Mouse (Mus musculus): ENCODE data around the gene Rrp8. TPM values are rescaled to one million over a fixed set of nuclear protein-coding genes. Genes with fewer than 3 reads are reported as not detected.
"Not testable (repeated sequence)": the region's sequence is repeated elsewhere in the genome, so short reads cannot be mapped to it uniquely, and the experiment has no call there.

Rrp8 gene
- total RNA-seq, 2 experiments from 2014 or later, result 9.9 to 13.4 TPM

DNA sequence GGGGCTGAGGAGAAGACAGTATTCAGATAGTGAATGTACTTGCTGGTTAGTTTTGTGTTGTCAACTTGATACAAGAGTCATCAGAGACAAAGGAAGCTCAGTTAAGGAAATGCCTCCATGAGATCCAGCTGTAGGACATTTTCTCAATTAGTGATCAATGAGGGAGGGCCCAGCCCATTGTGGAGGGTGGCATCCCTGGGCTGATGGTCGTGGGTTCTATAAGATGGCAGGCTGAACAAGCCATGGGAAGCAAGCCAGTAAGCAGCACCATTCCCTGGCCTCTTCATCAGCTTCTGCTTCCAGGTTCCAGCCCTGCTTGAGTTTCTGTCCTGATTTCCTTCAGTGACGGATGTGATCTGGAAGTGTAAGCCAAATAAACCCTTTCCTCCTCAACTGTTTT lies 10.6 kb upstream of the Rrp8 start:
- DNase-seq, result no peak

DNA sequence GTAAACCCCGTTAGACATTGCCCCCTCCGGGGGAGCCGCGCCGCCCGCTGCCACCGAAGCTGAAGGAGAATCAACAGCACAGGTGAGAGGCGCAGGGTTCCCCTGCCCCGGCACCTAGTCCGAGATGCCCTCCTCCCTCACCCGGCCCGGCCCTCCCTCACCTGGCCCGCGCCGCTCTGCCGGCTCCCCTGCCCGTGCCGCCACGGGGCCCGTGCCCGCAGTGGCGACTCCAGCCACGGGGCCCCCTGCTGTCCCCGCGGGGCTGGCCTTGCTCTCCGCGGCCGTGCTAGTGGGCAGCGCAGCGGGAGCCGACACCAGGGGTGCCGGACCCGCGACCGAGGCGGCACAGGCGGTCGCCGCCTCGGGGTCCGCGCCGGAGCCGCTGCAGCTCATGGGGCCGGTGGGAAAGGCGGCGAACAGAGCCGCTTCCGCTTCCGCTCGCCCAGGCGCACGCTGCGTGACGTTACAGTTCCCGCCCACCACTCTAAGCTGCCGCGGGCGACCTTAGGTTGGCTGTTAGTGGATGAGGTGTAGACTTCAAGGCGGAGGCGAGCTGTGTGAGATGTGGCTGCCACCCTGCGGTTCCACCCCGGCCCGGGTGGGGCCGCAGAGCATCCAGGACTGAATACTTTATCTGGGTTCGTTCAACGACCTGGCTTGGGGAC lies 6.9 kb upstream of the Rrp8 start, which contains the start of gene Taf10:
TSS of gene Taf10 (minus strand) at position 436 of the 665 bp plus-strand sequence.
- peak; percentile 79 for DNase-seq

DNA sequence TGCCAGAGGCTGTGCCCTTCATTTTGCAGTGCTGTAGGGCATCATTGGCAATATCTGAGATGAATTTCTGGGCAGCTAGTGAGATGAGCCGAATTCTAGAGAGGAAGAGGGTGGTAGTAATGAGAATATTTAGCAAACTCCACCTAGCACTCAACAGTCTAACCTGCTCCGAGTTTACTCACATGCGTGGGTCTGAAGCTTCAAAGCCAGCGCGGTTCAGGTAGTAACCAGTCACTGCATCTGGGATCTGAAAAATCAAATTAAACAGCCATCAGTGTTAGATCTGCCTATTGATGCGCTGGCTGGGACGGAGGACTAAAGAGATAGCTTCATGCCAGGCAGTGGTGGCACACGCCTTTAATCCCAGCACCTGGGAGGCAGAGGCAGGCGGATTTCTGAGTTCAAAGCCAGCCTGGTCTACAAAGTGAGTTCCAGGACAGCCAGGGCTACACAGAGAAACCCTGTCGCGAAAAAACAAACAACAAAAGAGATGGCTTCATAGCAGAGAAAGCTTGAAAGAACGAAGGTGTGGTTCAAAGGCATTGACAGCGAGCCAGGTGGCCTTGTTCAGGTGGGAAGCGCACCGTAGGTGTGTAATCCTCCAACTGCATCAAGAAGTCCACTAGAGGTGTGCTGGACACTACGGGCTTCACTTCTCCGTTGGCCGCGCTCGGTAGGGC lies 6.2 kb upstream of the Rrp8 start:
- DNase-seq, result not testable (repeated sequence)

DNA sequence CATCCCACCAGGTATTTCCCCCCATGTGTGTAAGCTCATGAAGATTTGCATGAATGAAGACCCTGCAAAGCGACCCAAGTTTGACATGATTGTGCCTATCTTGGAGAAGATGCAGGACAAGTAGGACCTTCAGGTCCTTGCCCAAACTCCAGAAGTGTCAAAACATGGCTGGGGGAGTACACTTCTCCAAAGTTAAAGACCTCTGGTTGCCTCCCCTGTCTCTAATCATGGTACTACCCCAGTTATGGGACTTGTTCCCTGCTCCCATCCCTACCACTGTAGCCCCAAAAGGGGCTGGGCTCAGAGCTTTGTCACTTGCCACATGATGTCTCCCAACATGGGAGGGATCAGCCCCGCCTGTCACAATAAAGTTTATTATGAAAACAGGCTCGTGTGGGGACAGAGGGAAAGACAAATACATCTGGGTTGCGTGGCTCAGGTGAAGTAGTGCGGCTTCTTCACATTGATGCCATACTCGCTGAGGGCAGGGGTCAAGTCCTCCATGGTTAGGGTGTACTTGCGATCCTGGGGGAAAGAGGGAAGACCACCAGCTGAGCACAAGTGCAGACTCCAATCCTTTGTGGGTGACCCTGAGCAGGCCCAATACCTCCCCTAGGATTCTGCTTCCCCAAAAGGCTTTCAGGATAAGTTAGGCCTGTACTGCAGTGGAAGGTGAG lies 5.5 kb upstream of the Rrp8 start:
- DNase-seq, result not testable (repeated sequence)

DNA sequence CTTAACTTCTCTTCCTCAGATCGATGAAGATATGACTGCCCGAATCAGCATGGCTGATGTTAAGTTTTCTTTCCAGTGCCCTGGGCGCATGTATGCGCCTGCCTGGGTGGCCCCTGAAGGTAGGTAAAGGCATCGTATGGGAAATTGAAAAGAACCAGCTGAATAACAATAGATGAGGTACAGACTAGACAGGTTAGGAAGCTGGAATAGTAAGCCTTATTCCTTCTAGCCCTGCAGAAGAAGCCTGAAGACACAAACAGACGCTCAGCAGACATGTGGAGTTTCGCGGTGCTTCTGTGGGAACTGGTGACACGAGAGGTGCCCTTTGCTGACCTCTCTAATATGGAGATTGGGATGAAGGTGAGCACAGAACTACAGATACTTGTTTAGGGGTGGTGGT lies 4.8 kb upstream of the Rrp8 start:
- peak; percentile 1 for DNase-seq

DNA sequence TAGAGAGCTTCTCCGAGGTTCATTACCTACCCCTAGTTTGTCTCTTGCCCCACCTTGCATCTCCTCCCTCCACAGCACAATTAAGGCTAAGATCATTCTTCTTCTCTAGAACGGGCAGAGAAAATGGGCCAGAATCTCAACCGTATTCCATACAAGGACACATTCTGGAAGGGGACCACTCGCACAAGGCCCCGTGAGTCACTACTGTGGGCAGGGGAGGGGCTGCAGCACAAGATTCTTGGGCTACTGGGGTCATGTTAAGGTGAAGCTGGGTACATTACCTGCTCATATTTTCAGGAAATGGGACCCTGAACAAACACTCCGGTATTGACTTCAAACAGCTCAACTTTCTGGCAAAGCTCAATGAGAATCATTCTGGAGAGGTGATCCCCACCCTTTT lies 3.7 kb upstream of the Rrp8 start:
- peak; percentile 2 for DNase-seq

DNA sequence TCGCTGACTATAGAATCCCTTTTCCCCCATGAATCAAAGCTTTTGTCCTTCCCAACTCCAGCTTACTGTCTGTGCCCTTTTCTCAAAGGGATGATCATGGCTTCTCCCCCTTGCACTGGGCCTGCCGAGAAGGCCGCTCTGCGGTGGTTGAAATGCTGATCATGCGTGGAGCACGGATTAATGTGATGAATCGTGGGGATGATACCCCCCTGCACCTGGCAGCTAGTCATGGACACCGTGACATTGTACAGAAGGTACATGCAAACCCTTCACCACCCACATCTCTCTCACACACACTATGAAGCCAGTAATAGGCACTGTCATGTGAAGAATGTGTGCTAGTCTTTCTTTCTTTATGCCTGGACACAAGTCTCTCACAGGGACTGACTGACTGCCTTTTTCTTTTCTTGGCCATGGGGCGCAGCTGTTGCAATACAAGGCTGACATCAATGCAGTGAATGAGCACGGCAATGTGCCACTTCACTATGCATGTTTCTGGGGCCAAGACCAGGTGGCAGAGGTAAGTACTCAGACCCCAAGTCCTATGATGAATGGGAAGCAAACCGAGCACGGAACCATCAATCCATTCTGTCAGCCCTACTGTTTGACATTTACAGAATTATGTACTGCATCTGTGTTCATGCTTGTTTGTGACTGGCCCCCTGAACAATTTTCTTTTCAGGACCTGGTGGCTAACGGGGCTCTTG lies 3.1 kb upstream of the Rrp8 start:
- DNase-seq, result peak; percentile 3

DNA sequence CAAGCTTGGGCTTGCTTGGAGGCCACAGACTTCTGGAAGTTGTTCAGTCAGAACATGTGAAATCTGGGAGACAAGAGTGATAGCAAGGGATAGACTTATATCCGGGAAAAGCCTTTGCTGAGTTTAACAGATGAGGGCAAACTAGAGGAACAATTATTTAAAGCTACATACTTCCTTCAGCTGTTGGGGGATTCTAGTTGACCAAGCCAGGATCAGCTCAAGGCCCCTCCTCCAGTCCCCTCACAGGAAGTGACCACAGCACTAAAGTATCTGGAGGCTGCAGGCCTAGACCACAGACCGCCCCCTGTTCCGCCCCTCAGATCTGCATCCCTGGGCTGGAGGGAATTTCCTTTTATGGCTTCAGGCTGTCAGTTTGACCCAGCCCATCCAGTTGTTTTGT lies 1.8 kb upstream of the Rrp8 start:
- peak; percentile 28 for DNase-seq

DNA sequence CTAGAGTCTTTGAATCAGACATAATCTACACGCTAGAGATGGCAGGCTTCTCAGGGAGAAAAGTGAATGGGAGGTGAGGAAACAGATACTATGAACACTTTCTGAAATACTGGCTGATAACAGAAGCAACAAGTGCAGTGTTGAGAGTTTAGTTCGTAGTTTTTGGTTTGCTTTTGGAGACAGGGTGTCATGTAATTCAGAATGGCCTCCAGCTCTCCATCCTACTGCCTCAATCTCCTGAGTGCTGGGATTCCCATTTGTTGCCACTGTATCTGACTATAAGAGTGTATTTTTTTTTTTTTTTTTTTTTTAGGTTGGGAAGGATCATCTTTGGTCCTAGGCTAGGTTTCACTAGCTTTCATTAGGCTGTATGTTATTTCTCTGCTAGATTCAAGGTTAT lies 1.1 kb upstream of the Rrp8 start:
- no peak for DNase-seq

DNA sequence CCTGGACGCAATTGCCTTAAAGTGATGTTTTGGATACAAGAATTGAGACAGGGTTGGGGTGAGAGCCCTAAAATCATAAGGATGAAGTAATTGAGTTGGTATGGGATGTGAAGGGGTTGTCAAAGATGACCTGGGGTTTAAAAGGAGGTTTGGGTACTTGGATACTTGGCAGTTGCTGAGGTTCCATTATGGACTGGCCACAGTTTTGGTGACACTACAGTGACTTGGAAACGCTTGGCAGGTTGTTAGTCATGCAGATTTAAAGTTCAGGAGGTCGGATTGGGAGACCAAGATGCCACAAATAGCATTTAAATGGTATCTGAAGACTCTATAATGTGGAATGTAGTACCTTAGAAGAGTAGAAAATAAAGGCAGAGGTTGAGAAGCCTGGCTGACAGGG lies 463 bp upstream of the Rrp8 start:
- no peak for DNase-seq

DNA sequence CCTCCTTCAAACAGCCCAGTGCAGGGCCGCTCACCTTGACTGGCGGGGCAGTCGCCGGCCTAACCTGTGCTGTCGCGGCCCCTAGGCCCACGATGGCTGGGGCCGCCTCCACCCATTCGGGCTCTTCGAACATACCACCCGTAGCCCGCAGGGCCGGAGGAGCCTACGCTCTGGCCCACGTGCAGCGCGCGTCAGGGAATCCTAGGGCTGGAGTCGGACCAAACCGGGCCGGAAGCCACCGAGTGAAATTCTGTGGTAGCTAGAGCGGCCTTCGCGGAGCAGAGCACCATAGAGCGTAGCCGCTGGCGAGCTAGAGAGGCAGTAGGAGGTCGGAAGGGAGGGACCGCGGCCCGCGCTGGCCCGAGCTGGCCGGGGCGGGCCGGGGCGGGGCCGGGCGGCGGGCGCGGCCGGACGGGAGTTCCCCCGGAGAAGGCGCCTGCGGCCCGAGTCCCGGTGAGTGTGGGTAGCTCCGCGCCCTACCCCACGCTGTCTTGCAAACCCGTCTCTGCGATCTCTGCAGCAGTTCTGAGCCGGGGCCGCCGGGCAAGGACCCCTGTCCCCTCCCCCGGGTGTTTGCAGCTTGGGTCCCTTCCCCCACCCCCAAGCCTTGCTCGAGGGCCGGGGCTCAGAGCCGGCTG lies 802 bp downstream of the Rrp8 start, which contains the start of gene Ilk:
TSS of gene Ilk (plus strand) at position 329 of the 638 bp plus-strand sequence.
- DNase-seq, result peak; percentile 92

DNA sequence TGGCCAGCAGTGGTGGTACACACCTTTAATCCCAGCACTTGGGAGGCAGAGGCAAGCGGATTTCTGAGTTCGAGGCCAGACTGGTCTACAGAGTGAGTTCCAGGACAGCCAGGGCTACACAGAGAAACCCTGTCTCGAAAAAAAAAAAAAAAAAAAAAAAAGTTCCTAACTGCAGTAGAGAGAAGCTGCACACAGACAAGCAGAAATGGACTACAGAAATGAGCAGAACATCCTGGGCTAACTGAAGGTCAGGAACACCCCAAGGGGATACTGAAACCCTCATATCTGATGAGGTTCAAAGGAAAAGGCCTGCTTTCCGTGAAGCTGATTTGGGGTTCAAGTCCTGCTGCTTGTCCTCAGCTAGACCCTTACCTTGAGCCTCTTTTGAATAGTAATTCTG lies 1.7 kb downstream of the Rrp8 start:
- DNase-seq, result not testable (repeated sequence)

DNA sequence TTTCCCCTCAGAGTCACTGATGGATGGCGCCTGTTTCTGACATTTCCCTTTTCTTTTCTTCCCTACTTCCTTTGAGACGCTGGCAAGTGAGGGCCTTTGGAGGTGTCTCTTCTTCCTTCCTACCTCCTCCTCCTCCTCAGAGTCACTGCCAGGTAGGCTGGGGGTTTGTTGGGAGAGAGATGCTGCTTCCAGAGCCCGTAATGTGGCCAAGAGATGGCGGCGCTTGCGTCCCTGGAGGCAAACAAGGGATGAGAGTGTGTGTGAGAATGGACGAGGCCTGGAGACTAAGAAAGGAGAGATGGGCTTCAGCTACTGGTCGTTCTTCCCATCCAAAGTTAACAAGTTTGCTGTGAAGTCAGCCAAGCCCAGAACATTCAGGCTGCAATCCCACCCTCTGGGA lies 2.4 kb downstream of the Rrp8 start:
- peak; percentile 3 for DNase-seq

DNA sequence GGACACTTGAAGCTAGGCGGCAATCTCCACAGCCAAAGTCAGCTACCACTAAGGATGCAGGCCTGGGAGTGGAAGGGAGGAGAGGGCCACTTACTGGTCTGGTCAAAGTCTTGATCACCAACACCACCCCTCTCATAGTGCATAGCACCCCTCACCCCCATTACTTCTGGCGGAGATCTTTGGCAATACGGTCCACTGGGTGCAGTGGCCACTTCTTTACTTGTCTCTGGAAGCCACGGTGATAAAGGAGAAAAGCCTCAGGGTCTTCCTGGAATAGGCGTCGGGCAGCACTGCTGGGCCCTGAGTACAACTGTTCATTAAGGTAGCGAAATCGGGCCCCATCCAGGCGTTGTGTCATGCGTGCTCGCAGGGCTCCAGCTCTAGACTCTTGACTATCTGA lies 3.3 kb downstream of the Rrp8 start:
- peak; percentile 2 for DNase-seq

DNA sequence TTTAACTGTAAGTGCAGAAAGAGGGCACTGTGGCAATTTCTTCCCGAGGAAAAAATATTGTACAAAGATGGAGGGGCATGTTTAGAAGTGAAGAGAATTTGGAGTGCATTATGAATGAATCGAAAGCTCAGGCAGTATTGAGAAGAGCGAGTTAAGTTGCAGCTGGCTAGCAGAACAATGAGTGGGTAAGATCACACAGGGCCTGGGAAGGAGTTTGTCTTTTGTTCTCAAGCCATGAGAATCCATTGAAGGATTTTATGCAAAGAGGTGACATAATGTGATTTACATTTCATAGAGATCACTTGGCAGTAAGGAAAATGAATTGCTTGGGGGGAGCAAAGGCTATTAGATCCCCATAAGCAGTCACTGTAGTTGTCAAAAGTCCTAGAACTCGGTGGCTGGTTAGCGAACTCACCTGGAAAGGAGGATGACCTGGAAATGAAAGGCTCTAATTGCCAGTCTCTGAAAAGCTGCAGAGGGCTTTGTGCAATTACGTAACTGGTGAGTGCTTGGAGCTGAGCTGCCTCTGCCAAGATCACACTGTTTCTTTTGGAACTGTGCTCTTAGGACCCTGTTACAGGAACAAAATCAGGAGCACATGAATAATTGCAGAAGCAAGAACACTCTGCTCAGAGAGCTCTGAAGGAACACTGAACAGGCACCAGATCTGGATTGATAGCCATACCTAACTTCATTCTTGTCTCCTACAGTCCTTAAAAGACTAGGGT lies 8.3 kb downstream of the Rrp8 start:
- DNase-seq, result no peak

DNA sequence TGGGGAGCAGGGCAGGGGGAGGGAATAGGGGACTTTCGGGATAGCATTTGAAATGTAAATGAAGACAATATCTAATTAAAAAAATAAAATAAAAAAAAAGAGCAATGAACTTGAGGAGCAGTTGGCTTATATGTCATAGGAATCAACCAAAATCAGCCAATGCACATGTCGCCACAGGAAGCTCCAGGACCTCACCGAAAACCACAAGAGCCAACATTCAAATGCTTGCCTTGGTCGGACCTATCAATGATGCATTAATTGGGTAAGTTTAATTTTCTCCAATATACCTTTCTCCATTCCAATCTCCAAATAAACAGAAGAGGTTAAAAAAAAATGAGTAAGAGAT lies 10.2 kb downstream of the Rrp8 start:
- no peak for DNase-seq

DNA sequence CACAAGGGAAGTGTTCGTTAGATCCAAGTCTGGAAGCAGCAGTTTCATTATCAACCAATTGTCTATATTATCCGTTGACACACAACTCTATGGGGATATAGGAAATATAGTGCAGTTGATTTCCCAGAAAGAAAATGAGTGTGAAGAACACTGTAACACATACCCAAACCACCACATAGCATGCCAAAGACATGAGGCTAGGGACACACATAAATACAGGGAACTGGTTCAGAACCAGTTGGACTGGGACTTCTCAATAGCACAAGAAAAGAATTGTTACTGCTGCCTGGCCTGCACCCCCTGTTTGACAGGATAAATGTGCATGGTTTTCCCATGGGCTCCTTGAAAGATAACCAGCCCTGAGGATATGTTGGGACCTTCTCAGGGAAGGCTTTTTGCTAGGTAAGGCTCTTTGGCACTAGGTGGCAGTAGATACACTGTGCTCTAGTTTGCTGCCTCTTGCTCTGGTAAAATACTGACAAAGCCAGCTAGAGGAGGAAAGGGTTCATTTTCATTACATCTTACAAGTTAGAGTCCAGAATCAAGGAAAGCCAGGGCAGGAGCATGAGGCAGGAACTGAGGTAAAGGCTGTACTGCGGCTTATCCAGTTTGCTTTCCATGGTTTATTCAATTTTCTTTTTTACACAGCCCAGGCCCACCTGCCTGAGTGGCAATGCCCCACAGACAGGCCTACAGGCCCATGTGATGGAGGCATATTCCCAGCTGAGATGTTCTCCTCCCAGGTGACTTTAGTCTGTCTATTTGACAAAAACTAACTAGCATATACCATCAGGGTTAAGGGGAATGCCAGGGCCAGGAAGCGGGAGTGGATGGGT lies 10.8 kb downstream of the Rrp8 start:
- DNase-seq, result peak; percentile 9

DNA sequence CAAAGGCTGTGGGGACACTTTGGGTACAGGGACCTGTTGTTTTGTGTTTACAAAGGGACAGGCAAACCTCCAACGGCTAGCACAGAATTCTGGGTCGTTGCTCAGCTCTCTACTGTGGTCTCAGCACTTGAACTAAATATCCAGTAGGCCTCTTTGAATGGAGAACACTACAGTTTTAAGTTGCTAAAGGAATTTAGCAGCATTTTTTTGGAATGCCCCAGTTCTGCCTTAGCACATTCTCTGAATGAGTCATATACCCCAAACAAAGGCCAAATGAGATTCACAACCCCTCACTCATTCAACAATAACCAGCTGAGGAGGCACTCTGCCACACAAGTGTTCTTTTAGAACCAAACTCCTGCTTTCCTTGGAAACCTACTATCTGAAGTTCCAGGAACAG lies 15.3 kb downstream of the Rrp8 start:
- DNase-seq, result no peak

DNA sequence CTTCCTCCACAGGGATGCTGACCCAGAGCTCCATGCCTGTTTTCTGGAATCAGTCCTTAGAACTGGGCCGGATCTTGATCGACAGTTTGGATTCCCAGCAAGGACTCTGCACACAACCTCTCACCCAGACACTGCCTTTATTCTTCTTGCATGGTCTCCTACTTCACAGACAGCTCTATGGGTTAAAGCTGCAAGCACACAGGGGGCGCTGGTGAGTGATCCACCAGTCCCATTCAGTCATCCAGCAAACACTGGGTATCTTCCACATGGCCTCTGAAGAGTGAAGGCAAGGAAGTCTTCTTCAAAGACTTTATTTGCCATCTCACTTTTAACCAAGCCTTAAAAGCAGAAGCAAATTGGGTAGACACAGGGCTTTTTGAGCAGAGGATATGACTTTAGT lies 21.8 kb downstream of the Rrp8 start:
- DNase-seq, result no peak

DNA sequence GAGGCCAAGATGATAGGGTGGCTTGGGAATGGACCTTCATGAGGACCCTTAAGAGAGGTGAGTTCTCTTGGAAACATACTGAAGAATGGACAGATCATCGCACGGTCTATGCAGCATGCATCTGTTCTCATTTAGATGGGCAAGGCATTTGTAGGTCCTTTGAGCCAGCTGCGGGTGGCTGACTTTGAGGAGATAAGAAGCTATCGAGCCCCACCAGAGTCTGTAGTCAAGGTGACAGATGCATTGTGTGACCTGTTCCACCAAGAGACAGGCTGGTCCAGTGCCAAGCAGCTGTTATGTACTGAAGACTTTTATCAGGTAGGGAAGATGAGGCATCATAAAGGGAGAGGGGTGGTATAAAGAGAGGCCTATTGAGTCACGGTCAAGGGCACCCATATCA lies 28.5 kb downstream of the Rrp8 start:
- no peak for DNase-seq

DNA sequence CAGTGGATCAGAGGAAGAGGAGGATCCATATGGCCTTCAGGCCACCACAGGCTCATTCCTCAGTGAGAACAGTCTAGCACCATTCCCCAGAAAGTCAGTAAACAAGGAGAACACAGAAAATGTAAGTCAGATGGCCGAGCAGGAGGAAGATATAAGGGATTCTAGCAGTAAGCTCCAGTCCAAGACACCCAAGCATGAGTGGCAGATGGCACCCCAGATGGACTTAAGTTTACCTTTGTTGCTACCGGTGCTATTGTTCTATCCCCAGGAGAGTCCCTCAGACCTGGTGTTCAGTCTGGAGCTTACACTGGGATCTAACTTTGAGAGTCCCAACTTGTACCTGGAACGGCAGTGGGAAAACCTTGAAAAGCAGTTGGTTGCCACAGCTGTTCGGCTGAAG lies 33.4 kb downstream of the Rrp8 start:
- DNase-seq, result no peak

Measured in gastrocnemius, postnatal 10 days (tissue).